Mouse (Mus musculus) myocyte (in vitro differentiated cells): ENCODE results near the gene Calhm1. TPM values are rescaled to one million over a fixed set of nuclear protein-coding genes. Genes with fewer than 3 reads are reported as not detected.

Experiments used
- H3K27me3 ChIP-seq: one replicate; pipeline ENCODE4 v1.6.1; 2011; ENCODE audit not compliant: control insufficient read depth, insufficient read depth, insufficient read length
- H3K36me3 ChIP-seq: one replicate; pipeline ENCODE4 v1.6.1; 2011; ENCODE audit not compliant: control insufficient read depth, insufficient read depth
- H3K4me2 ChIP-seq: one replicate; pipeline ENCODE4 v1.6.1; 2011; ENCODE audit warnings: low read depth, control low read depth
- H3K4me3 ChIP-seq: one replicate; pipeline ENCODE4 v1.5.1; 2011; ENCODE audit warnings: mild to moderate bottlenecking, control low read depth, moderate library complexity
- H3K79me2 ChIP-seq: one replicate; pipeline ENCODE4 v1.6.1; 2011; ENCODE audit not compliant: control insufficient read depth, insufficient read depth
- H3ac ChIP-seq: one replicate; pipeline ENCODE4 v1.6.1; 2011; ENCODE audit not compliant: control insufficient read depth, insufficient read length
- CEBPB ChIP-seq: IDR thresholded peaks from 2 replicates; pipeline ENCODE4 v1.6.1; 2011; ENCODE audit warnings: mild to moderate bottlenecking, moderate library complexity; ENCODE audit not compliant: poor library complexity, insufficient read depth, severe bottlenecking
- E2F4 ChIP-seq: IDR thresholded peaks from one replicate; pipeline ENCODE4 v1.6.1; 2011; ENCODE audit warnings: mild to moderate bottlenecking, control low read depth, moderate library complexity; ENCODE audit not compliant: insufficient read depth
- MAX ChIP-seq: IDR thresholded peaks from one replicate; pipeline ENCODE4 v1.6.1; 2011; ENCODE audit warnings: low read depth, mild to moderate bottlenecking, control low read depth
- MYOD1 ChIP-seq, 3 experiments: IDR thresholded peaks; one replicate each; pipeline ENCODE4 v1.6.1; 2011; ENCODE audit warnings: control low read depth in 2 of 3, low read depth in 2 of 3, mild to moderate bottlenecking in 2 of 3, moderate library complexity in 1 of 3; ENCODE audit not compliant: insufficient read length in 2 of 3, control insufficient read depth in 1 of 3
- MYOG ChIP-seq, 3 experiments: IDR thresholded peaks; one replicate each; pipeline ENCODE4 v1.6.1; 2011; ENCODE audit warnings: control low read depth in 2 of 3, low read depth in 2 of 3, mild to moderate bottlenecking in 2 of 3; ENCODE audit not compliant: insufficient read length in 2 of 3, control insufficient read depth in 1 of 3, insufficient read depth in 1 of 3
- POLR2A ChIP-seq: IDR thresholded peaks from one replicate; pipeline ENCODE4 v1.6.1; 2011; ENCODE audit warnings: low read depth, mild to moderate bottlenecking, control low read depth, moderate library complexity; ENCODE audit not compliant: insufficient read length
- POLR2AphosphoS2 ChIP-seq: IDR thresholded peaks from one replicate; pipeline ENCODE4 v1.6.1; 2011; ENCODE audit warnings: low read depth, control low read depth; ENCODE audit not compliant: insufficient read length
- REST ChIP-seq: IDR thresholded peaks from one replicate; pipeline ENCODE4 v1.6.1; 2011; ENCODE audit warnings: mild to moderate bottlenecking, control low read depth, moderate library complexity; ENCODE audit not compliant: insufficient read depth, insufficient read length
- SRF ChIP-seq: IDR thresholded peaks from one replicate; pipeline ENCODE4 v1.6.1; 2011; ENCODE audit warnings: low read depth; ENCODE audit not compliant: control insufficient read depth, insufficient read length
- TCF12 ChIP-seq: IDR thresholded peaks from one replicate; pipeline ENCODE4 v1.6.1; 2011; ENCODE audit warnings: mild to moderate bottlenecking, control low read depth; ENCODE audit not compliant: poor library complexity, insufficient read depth, severe bottlenecking
- TCF3 ChIP-seq: IDR thresholded peaks from one replicate; pipeline ENCODE4 v1.6.1; 2011; ENCODE audit warnings: low read depth, control low read depth; ENCODE audit not compliant: insufficient read length
- USF1 ChIP-seq: IDR thresholded peaks from one replicate; pipeline ENCODE4 v1.6.1; 2011; ENCODE audit warnings: low read depth, mild to moderate bottlenecking, control low read depth, moderate library complexity
- polyA plus RNA-seq: library from polyadenylated mRNA; unstranded; fragments of >200 nt; fragmentation: generic; extraction: Trizol; gene quantifications from one replicate; pipeline ENCODE4 v1.2.1, GENCODE M21; 2012; ENCODE audit warnings: missing spikeins

The Calhm1 gene
- polyA plus RNA-seq, 1 experiment = not detected

GRCm38 (mm10) chr19:47157664-47158063 is 13.6 kb upstream of the Calhm1 start, which contains the start of gene Calhm3:
Gene Calhm3 (minus strand): TSS chr19:47157764.
- H3K4me3 ChIP-seq = no peak within 1 kb of the TSS
- TF ChIP-seq POLR2A (no peak), MYOD1 (IDR thresholded peaks at IDR 0.05; ENCODE audit: control insufficient read depth in 1 of 3, insufficient read length in 2 of 3, low read depth in 2 of 3) (no peak), MYOG (IDR thresholded peaks at IDR 0.05; ENCODE audit: control insufficient read depth in 1 of 3, insufficient read depth in 1 of 3, insufficient read length in 2 of 3, low read depth in 2 of 3) (no peak), TCF3 (no peak), TCF12 (no peak), SRF (no peak), REST (no peak), USF1 (no peak), CEBPB (no peak), E2F4 (no peak), POLR2AphosphoS2 (no peak), MAX (no peak)
- H3K27me3 ChIP-seq = peaks cover 9% of the 10 kb centered on the region
- no peaks in the 10 kb centered on the region for H3K79me2 ChIP-seq
- no peak within 1 kb of the TSS for H3K4me2 ChIP-seq
- H3ac ChIP-seq = no peak within 1 kb of the TSS
- H3K36me3 ChIP-seq = no peaks in the 10 kb centered on the region

- no peaks in the 10 kb centered on the region for H3K79me2 ChIP-seq
- no peak overlapping the region for H3ac ChIP-seq
- H3K36me3 ChIP-seq = no peaks in the 10 kb centered on the region
- H3K4me3 ChIP-seq = no peak overlapping the region
- TF ChIP-seq REST (no peak), MAX (no peak), TCF3 (no peak), TCF12 (no peak), MYOD1 (IDR thresholded peaks at IDR 0.05; ENCODE audit: control insufficient read depth in 1 of 3, insufficient read length in 2 of 3, low read depth in 2 of 3) (no peak), E2F4 (no peak), CEBPB (no peak), MYOG (IDR thresholded peaks at IDR 0.05; ENCODE audit: control insufficient read depth in 1 of 3, insufficient read depth in 1 of 3, insufficient read length in 2 of 3, low read depth in 2 of 3) (no peak), POLR2A (no peak), USF1 (no peak), SRF (no peak), POLR2AphosphoS2 (no peak)
- peaks cover 9% of the 10 kb centered on the region for H3K27me3 ChIP-seq
- no peak overlapping the region for H3K4me2 ChIP-seq
Observed at GRCm38 (mm10) chr19:47153767-47154166, 9.7 kb upstream of the Calhm1 start.

GRCm38 (mm10) chr19:47152062-47152369 is 8.0 kb upstream of the Calhm1 start:
- H3K79me2 ChIP-seq = no peaks in the 10 kb centered on the region
- H3K36me3 ChIP-seq = no peaks in the 10 kb centered on the region
- H3ac ChIP-seq = no peak overlapping the region
- H3K4me3 ChIP-seq = no peak overlapping the region
- TF ChIP-seq MYOD1 (IDR thresholded peaks at IDR 0.05; ENCODE audit: control insufficient read depth in 1 of 3, insufficient read length in 2 of 3, low read depth in 2 of 3) (no peak), SRF (no peak), MYOG (IDR thresholded peaks at IDR 0.05; ENCODE audit: control insufficient read depth in 1 of 3, insufficient read depth in 1 of 3, insufficient read length in 2 of 3, low read depth in 2 of 3) (no peak), REST (no peak), CEBPB (no peak), POLR2A (no peak), TCF3 (no peak), TCF12 (no peak), MAX (no peak), USF1 (no peak), POLR2AphosphoS2 (no peak), E2F4 (no peak)
- H3K27me3 ChIP-seq = no peaks in the 10 kb centered on the region
- H3K4me2 ChIP-seq = no peak overlapping the region

GRCm38 (mm10) chr19:47151332-47152061 is 7.4 kb upstream of the Calhm1 start:
- Histone ChIP-seq H3K4me3 (no peak overlapping the region), H3K79me2 (no peaks in the 10 kb centered on the region), H3K36me3 (no peaks in the 10 kb centered on the region), H3ac (no peak overlapping the region), H3K27me3 (no peaks in the 10 kb centered on the region), H3K4me2 (no peak overlapping the region)
- TF ChIP-seq POLR2A = no peak
- TF ChIP-seq E2F4 = no peak
- no peak for TF ChIP-seq POLR2AphosphoS2
- TF ChIP-seq CEBPB = no peak
- TF ChIP-seq SRF = no peak
- no peak for TF ChIP-seq TCF12
- no peak for TF ChIP-seq MAX
- TF ChIP-seq MYOD1 (IDR thresholded peaks at IDR 0.05; ENCODE audit: control insufficient read depth in 1 of 3, insufficient read length in 2 of 3, low read depth in 2 of 3) = no peak
- TF ChIP-seq USF1 = no peak
- TF ChIP-seq TCF3 = no peak
- no peak for TF ChIP-seq MYOG (IDR thresholded peaks at IDR 0.05; ENCODE audit: control insufficient read depth in 1 of 3, insufficient read depth in 1 of 3, insufficient read length in 2 of 3, low read depth in 2 of 3)
- no peak for TF ChIP-seq REST
